Mouse (Mus musculus): ENCODE measurements at regions not wholly inside any gene's neighbourhood (a gene's known extent, or its start where the extent isn't known, plus 50 kb on each side); places are given as distances from the start of the nearest gene placed in this dataset.

GRCm38 (mm10) chr13:107087355-107087754, 65.4 kb upstream of the Kif2a start:
- no peak for TF ChIP-seq POLR2A (IDR thresholded peaks at IDR 0.05; ENCODE audit: insufficient read depth, low read depth, low read length)
- no peak for TF ChIP-seq CTCF (IDR thresholded peaks at IDR 0.05; ENCODE audit: insufficient read depth, low read depth, low read length)
